Mouse (Mus musculus) monocyte, adult 2 months (primary cell): Measurements from ENCODE around the gene Lce6a.

ENCODE experiments used
- DNase-seq, 2 experiments: peaks; one replicate each; pipeline ENCODE4 v3.0.0; 2022; ENCODE audit warnings: low spot score in 2 of 2, low read depth in 1 of 2

The Lce6a gene

GRCm38 (mm10) chr3:92621560-92621959 is at the start of gene Lce6a:
Lce6a (minus strand) TSS chr3:92621660.
- no peak for DNase-seq

DNA sequence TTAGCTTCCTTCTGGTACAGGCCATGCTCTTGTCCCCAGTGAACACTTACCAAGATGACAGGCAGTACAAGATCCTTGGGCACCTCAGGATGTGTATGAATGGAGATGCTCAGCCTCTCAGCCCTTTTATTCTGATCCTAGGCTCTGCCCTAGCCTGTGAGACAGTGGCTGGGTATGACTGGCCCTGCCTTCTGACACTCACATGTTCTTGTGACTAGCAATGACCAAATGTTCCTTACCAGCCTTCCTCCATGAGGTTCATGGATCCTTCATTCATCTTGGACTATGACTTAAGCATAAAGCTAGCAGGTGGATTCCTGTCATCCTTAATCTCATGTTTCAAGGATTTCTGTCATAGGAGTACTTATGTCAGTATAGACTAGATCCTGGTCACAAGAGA is 48.8 kb upstream of the Lce6a start, which contains the start of gene Lce1a2:
TSS of gene Lce1a2 (minus strand) at position 101 of the 400 bp plus-strand sequence.
- no peak for DNase-seq

- DNase-seq, result no peak
Observed at GRCm38 (mm10) chr3:92656826-92657225, 35.4 kb upstream of the Lce6a start, which contains the start of gene Lce1b. Lce1b (minus strand) TSS chr3:92656926.

GRCm38 (mm10) chr3:92648207-92648606 is 26.7 kb upstream of the Lce6a start, which contains the start of gene Lce1a1:
Lce1a1 (minus strand) TSS chr3:92648307.
- DNase-seq, result no peak

- DNase-seq, result no peak
Observed at GRCm38 (mm10) chr3:92639854-92640253, 18.4 kb upstream of the Lce6a start.

- DNase-seq, result no peak
Observed at GRCm38 (mm10) chr3:92638653-92638991, 17.2 kb upstream of the Lce6a start.

GRCm38 (mm10) chr3:92637745-92638652 is 16.5 kb upstream of the Lce6a start:
- DNase-seq, result no peak

DNA sequence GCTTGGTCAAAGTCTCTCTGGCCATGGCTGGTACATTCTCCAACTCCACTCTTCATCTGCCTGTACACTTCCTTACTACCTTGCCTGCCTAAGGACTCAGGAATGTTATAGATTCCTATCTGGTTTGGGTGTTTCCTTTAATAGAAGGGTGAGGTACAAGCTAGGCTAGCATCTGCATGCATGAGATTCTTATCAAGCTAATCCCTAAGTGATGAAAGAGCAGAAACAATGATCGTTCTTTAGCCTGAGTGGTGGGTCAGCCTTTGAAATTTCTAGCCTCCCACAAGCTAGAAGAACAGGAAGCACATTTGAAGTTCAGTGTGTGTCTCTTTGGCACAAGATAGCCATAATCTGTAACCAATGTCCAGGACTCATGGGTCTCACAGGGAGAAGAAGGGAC is 11.7 kb downstream of the Lce6a start:
- DNase-seq, result no peak

GRCm38 (mm10) chr3:92607392-92607791 is 14.1 kb downstream of the Lce6a start, which contains the start of gene 2210017I01Rik:
2210017I01Rik (minus strand) TSS chr3:92607492.
- no peak for DNase-seq

DNA sequence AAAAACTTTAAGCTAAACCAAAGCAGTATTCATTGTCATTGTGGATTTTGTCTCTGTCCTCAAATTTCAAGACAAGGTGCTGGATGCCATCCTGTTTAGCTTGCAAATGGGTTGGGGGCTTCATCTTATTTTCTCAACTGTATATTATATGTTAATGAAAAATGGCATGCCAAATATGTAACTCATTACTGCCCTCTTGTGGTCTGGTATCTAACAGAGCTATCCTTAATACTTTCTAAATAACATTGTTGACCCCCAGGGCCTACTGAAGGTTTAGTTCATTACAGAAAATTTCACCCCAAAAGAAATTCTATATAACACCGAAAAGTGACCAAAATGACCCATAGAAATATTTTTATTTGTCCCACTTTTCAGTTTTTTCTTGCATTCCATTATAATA is 19.3 kb downstream of the Lce6a start:
- DNase-seq, result no peak

GRCm38 (mm10) chr3:92600456-92600855 is 21.0 kb downstream of the Lce6a start:
- no peak for DNase-seq

- DNase-seq, result no peak
Observed at GRCm38 (mm10) chr3:92599973-92600372, 21.5 kb downstream of the Lce6a start.

DNA sequence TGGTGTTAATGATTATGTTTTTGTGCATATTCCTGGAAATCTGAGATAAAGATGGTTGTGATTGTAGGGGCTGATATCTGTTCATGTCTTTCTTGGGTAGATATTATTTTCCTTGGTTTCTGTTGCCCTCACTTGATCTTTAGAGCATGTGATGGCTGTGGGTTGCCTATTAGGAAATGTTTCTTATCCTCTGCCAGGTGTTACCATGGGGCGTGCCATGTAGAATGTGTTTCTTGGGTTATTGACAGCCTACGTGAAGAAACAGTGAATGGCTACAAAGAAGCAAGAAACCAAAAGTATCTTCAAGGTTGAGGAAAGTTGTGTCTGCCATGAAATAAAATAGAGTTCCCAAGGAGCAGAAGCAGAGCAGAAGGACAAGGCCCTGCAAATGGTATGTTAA is 23.0 kb downstream of the Lce6a start:
- DNase-seq, result no peak

DNA sequence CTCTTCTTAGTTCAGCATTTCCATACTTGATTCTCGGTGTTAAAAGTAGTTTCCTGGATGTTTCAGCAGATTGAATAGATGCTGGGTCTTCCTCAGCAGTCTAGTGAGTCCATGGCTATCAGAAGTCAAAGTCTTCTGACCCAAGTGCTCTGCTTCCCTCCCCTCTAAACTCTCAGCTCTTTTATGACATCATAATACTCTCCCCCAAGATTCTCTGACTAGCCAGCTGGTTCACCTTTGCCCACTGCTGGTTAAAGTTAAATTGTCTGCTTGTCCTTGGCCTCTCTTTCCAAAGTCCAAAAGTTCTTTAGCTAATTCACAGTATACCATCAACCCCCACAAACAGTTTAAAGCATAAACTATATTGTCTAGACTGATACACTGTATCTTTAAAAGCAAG is 32.6 kb downstream of the Lce6a start, which contains the start of gene Smcp:
TSS of gene Smcp (minus strand) at position 140 of the 400 bp plus-strand sequence.
- DNase-seq, result no peak

DNA sequence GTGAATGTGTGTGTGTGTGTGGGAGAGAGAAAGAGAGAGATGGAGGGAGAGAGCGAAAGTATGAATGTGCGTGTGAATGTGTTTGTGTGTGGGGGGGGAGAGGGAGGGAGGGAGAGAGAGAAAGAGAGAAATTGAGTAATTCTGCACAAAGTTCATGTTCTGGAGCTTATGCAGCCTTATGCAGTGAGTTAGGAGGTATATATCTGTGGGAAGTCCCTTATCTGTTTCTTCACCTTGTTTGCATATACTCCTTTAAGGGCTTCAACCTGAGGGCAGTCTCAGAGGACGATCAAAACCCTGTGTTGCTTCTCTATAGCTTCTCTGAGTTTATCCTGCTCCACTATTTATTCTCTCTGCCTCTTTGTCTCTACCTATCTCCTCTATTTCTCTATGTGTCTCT is 34.3 kb downstream of the Lce6a start:
- DNase-seq, result no peak

DNA sequence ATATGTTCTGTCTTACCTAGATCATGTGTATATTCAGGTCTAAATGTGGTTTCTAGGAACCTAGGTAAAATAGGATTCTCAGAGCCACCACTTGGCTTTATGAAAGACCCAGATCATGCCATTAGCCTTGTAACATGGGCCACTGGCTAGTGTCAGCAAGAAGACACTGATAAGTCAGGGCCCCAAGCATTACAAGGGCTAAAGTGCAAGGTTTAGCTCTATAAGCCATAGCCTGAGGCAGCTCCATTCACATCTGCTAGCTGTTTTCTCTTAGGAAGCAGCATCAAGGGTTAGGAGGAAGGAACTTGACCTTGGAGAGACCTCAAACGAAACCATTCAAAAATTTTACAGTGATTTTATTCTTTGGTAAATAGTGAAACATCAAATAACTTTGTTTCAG is 36.4 kb downstream of the Lce6a start:
- no peak for DNase-seq

- no peak for DNase-seq
Observed at GRCm38 (mm10) chr3:92583164-92583826, 38.2 kb downstream of the Lce6a start.

- no peak for DNase-seq
Observed at GRCm38 (mm10) chr3:92579508-92579907, 42.0 kb downstream of the Lce6a start.

DNA sequence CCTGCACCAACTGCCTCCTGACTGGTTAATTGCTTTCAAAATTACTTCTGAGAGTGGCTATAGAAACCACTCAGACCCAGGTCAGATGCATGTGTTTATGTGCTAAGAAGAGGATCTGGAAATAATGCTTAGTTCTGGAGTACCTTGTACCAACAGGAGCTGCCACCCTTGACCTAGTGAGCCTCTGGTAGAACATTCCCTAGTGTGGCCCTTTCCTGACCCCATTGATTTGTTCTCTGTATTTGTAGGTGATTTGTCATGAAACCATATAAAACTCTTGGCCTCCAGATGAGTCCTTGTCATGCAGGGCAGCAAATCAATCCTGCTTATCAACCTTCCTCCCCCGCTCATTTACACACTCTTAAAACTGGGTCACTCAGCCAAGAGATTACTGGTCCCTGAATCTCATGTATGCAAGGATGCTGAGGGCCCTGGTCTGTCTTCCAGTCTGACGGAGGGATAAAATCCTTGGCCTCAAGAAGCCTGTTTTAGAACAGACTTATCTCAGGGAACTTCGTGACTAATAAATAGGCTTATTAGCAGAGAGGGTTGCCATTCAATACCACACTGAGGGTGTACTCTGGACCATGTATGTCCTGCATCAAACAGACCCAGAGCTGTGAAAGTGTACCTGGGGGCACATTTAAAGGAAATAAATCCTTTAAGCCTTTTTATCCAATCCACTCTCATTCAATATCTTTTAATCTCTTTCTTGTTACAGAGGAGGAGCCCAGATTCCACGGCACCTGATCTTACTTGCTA is 42.6 kb downstream of the Lce6a start:
- no peak for DNase-seq

DNA sequence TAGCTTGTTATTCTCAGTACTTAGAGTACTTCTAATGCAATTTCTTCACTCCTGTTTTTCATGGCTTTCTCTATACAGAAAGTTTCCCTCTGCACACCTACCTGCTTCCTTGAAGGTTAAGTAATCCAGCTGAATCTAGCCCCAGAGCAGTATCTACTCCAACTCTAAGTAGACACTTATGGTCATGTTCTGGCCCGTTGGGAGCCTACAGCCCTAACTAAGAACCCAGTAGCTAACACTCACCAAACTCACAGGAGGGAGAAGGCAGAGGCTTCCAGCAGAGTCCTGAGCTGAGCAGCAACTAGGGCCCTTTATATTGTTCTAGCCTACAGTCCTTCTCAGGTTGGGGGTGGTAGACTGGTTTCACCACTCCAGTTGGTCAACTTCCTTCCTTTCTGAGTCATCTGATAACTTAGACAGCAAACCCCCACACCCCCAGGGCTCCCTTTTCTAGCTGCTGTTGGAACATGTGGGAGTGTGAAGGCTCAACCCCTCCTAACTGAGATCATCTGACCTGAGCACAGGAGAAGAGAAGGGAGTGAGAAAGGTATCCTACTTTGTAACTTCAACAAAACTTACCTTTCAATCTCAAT is 47.9 kb downstream of the Lce6a start, which contains the start of gene Ivl:
TSS of gene Ivl (minus strand) at position 287 of the 593 bp plus-strand sequence.
- no peak for DNase-seq
